Mouse (Mus musculus) retina, postnatal 7 days (tissue): ENCODE measurements around the gene Plcl1.

Experiments used
- DNase-seq: peaks from one replicate; pipeline ENCODE4 v3.0.0-alpha.2; 2012; ENCODE audit warnings: low read depth, low spot score

Gene Plcl1

DNA sequence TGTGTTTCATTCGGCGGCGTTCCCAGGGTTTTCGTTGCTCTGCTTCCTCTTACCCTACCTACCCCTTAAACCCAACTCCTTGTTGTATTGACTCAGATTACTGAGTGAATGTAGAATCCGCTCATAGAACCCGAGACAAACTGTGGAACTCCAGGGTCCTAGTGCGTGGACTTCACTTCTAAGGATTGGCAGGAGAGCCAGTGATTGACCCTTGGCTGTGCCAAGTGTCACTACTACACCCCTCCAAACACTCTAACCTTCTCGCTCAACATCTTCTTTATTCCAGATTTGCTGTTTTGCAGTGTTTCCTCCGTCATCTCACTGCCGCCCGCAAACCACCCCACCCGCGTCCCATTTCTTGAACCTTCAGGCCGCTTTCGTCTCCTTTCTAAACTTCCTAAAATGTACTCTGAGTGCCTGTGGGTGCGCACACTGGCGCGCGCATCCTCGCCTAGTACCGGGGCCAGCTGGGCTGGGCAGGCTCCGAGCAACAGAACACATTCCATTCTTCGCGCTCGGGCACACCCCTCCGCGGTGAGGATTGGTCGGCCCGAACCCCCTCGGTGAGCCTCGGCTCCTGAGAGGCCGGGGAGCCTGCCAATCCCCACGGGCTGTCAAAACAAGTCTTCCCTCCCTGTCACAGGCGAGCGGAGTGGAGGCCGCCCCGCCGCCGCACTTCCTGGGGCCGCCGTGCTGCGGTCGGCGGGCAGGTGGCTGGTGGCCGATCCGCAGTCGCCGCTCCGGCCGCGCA is at the start of gene Plcl1:
Gene Plcl1, plus strand, starts transcription at position 650 of the 751 bp plus-strand sequence.
- DNase-seq = peak; percentile 79

DNA sequence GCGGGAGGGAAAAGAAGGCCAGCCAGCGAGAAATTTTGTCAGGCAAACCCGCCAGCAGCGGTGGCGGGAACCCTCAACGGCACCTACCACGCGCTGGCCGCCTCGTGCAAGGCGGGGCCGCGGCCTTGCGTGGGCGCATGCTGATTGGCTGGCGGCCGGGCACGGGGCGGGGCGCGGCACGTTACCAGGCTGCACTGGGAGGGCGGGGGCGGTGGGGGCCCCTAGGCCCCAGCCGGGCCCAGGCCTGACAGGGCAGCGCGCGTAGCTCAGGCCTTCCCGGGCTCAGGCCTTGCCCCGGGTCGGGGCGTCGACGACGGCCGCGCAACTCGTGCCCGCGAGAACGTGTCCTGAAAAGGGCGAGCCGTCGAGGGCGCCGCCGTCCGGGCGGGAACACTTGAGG is 43.1 kb upstream of the Plcl1 start:
- no peak for DNase-seq

DNA sequence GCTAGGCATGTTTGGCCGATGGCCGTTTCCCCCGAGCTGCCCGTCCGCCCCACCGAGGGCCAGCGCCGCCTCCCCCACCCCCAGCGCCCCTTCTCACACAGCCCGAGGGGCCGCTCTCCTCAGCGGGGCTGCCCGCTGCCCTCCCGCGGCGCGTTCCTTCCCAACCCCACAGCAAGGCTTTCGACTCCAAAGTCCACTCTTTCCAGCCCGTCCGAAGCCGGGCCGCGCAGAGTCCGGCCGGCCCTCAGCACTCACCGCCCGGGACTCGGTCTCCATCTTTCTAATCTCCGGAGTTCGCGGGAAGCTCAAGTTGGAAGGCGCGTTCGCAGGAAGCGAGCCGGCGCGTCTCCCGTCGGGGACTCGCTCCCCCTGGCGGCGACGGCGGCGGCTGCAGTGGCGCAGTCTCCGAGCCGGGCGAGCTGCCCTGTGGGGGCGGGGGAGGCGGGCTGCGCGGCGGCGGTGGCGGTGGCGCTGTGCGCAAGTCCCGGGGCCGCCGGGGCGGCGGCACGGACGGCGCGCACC is 42.6 kb upstream of the Plcl1 start, which contains the start of gene Boll:
Gene Boll, minus strand, starts transcription at position 426 of the 522 bp plus-strand sequence.
- DNase-seq = peak; percentile 62

DNA sequence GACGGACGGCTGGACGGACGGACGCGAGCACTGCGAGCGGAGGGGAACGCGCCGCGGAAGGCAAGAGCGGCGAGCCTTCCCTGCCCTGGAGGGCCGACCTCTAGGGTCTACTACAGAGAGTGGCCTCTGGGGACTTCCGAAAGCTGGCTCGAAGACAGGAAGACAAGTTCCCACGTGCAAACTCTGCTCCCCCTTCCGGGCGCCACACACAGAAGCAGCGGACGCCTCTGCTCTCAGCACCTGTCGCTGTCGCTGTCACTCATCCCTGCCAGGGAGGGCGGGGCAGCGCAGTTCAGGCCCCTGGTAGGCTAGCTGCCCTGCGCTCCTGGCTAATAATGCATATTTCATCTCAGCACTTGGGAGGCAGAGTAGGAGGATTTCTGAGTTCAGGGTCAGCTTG is 42.1 kb upstream of the Plcl1 start:
- peak; percentile 16 for DNase-seq

DNA sequence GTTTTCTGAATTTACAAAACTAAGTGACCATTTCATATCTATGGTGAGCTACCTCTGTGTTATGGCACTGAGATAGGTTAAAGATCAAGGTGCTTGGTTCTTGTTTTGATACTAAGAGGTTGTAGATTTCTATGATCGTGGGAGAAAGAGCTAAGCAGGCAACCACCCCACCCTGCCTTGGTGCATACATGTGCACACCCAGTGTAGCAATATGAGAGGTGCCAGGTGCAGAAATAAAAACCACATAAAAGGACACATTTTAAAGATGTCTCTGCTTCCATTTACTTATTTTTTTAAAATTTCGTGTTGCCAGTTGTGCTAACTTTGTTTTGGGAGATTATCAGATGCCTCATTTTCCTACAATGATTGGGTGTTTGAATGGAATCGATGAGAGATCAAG is 33.1 kb upstream of the Plcl1 start:
- DNase-seq = no peak

DNA sequence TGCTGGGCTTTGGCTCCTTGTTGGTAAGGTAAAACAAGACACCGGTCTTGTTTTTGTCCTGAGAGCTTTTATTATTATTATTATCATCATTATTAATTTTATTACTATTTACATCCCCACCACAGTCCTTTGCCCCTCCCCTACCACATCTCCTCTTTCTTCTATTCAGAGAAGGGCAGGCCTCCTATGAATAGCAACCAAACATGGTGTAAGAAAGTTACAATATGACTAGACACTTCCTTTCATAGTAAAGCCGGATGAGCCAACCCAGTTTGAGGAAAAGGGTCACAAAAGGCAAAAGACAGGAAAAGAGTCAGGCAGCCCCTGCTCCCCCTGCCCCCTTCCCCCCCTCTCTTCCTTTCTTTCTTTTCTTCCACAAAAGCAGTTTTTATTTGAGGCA is 25.2 kb upstream of the Plcl1 start:
- no peak for DNase-seq

DNA sequence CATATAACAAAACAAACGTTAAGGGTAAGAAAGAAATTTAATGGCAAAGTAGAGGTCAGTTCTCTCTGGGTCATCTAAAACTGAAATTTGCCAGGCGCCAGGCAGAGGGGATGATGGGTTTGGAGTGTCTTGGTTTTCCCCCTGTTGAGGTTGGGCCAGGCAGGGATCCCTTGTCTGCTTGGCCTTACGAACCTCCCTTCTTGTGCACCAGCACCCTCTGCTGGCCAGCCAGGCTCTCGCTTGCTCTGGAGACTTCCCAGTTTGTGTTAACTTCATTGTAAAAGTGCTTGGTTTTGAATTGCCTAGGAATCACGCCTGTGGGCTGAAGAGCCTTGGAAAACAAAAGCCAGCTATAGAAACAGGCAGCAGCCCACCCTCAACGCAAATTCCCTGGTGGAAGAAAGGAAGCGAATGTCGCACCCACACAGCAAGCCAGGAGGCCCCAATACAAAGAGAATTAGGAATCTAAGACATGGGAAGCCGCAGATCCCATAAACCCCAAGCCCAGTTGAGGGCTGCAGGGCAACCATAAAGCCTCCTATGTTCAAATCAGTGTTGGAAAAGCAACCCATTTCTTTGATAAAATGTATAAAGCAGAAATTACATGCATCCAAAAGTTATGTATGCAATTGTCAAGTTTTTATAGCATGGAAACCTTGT is 22.5 kb upstream of the Plcl1 start:
- DNase-seq = peak; percentile 59

DNA sequence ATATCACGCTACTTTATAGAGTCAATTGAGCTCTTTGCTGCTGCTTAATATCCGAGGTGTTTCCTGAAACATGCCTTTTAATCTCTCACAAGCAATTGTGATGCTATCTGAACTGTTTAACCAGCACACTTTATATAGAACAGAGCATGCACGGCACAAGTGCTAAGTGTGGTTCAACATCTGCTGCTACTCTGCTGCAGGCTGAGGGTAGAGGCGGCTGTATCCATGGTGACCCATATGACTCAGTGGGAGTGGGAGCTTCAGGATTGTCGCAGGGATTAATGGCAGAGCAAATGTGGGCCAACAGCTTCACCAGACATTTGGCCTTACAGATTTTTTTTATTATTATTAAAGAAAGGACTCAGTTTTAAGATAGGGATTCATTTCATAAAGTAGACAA is 5.8 kb upstream of the Plcl1 start:
- peak; percentile 9 for DNase-seq

DNA sequence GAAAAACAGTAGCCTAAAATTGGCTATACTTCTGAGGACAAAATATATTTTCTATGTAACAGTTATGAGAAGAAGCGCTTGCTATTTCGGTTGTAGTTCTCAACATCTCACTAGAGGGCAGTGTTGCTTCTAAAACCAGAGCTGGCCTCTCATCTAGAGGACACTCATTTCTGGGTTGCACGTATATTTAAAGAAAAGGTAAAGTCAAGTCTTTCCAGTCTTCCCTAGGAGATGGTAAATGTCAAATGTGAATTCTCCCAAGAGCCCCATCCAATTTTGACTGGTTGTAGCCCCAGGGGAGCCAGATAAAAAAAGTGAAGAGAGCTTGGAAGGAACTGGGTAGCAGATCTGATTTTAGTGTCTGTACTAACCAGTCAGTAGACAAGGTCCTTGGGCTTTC is 1.3 kb upstream of the Plcl1 start:
- DNase-seq = peak; percentile 69

DNA sequence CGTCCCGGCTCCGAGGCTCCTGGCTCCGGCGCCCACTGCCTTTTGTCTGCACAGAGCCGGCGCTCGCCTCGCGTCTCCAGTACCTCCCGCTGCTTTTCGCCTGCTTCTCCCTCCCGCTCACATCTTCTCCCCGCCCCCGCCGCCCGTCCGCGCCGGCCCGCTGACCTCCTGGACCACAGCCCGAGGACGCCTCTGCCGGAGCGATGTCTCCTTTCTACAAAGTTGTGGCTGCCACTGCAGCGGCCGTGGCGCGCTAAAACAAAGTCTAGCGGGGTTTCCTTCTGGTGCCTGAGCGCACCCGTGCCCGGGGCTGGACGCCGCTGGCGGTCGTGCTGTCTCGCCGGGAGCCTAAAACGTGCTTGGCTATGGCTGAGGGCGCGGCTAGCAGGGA is 297 bp downstream of the Plcl1 start:
- DNase-seq = no peak

DNA sequence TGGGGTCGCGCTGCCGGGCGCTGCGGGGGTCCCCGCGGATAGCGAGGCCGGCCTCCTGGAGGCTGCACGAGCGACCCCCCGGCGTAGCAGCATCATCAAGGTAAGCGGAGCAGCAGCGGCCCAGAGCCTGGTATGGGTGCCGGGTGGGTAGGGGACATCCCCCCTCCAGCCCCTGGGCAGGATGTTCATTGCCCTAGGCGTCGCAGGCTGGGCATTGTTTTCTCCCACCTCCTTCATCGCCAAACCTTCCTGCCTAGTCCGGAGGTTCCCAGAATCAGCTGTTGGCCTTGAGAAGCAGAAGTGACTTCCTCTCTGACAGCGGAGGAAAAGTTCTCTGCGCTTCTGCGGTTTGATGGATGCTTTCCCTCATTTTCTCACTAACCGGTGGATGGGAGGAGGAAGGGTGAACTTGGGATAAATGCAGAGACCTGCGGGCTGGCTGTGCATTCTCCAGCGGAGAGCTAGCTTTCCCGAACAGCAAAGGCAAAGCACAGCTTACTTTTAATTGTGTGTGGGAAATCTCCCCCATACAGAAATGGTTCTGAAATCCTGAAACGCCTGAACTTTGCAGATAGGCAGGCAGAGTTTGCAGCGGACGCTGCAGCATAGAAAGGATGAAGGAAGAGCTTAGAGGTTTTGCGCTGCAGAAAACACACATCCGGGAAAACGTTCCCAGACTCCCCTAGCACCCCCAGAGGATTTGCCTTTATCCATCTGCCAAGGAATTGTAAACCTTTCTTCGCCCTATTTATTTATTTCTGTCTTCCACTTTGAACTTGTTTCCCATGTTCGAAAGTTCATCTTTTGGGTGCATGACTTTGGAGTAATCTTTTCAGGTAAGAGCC is 1.0 kb downstream of the Plcl1 start:
- peak; percentile 4 for DNase-seq

DNA sequence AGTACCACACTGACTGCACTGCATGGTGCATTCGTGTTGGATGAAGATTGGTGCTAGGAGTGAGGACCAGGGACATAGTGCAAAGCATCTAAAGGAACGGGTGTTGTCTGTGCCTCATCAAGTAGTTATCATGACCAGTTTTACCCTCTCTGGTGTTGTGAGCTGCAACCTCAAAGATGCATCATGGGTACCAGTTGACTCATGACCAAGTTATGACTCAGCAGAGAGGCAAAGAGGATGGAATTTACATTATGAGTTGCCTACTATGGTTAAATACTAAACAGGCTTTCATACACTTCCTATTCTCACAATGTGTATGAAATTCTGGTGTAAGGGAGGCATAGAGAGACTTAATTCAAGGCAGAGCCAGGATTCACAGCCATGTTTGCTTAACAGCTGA is 4.9 kb downstream of the Plcl1 start:
- DNase-seq = no peak

DNA sequence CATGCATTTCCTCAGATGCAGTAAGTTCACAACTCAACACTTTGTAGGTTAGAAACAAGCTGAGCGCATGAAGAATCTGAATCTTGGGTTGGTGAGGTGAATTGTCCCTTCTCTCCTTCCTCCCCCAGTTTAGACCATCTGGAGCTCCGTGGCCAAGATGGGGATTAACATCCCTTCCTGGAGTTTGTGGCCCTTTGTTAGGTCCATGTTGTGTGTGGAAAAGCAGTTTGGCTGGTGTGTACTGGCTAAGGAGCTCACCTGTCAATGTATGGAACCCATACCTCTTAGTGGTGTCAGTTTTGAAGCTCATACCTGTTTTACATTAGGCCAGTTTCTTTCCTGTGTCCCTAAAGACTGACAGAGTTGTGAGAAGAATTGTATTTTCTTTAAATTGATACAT is 5.4 kb downstream of the Plcl1 start:
- DNase-seq = no peak

DNA sequence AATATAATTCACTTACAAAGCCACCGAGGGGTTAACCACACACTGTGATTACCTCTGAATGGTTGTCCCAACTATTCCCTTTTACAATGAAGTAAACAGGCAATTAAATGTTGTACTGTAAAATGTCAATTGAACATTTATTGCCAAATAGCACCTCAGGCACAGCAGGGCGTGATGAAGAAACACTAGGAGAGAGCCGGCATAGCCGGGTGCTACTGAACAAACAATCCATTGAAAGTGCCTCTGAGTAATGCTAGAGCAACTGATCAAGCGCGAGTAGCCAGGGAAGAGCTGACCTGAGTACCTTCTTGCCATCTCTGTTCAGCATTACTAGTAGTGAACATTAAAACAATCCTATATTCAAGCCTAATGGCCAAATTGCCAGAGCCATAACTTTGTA is 6.8 kb downstream of the Plcl1 start:
- DNase-seq = no peak

DNA sequence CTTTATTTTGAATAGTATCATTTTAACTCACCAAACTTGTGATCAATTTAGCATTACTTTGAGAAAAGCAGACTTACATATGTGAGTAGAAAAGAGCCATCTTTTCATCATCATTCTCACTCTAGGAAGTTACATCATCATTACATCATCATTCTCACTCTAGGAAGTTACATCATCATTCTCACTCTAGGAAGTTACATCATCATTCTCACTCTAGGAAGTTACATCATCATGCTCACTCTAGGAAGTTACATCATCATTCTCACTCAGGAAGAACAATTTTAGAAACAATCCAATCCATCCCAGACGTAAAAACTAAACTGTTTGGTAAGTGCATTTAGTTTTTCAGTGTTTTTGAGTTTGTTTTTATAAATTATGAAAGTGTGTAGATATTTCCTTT is 7.8 kb downstream of the Plcl1 start:
- no peak for DNase-seq

DNA sequence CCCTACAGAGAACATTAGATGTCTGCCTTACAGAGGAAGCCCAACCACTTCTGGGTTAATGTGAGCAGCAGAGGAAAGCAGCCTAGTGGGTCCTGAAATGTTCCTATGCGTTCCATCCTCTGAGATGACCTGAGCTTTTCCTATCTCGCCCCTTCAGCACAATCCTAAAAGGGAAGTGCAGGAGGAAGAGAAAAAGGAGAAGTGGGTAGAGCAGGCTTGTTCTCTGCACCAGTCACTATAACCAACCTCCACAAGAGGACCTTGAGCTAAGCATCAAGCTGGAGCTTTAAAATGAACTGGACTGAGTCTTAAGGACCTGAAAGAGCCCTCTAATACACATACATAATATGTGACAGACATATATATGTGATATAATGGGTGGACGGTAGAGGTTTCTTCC is 13.2 kb downstream of the Plcl1 start:
- DNase-seq = no peak

DNA sequence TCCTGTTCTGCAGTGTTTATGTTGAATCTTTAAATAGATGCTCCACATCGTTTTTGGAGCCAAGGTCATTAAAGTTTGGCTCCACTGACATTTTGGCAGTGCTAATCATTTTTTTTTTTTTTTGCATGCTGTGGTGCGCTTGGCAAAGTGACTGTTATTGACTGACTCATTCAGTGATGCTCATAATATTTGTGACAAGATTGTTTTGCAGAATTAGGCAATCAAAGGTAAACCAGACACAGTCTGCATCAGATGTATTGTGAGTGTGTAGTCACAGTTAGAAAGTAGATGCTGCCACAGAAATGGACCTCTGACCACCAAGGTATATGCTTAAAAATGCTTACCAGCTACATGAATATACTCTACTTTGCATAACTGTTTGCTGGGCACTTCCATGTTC is 21.9 kb downstream of the Plcl1 start:
- no peak for DNase-seq

DNA sequence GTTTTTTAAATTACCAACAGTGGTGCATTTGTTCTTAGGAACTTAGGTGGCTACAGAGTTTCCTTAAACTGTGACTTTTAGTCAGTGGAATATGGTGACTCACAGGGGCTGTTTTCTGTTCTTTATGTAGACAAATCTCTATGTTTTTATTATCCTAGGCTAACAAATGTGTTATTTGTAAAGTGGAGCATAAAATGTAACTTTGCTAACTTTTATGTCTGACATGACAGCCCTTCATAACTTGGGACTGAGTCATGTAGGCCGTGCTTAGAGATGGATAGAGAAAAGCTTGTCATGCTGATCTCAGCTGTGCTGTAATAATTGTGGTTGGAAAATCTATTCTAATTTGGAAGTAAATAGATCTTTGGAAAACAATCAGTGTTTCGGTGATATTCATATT is 23.3 kb downstream of the Plcl1 start:
- DNase-seq = no peak

DNA sequence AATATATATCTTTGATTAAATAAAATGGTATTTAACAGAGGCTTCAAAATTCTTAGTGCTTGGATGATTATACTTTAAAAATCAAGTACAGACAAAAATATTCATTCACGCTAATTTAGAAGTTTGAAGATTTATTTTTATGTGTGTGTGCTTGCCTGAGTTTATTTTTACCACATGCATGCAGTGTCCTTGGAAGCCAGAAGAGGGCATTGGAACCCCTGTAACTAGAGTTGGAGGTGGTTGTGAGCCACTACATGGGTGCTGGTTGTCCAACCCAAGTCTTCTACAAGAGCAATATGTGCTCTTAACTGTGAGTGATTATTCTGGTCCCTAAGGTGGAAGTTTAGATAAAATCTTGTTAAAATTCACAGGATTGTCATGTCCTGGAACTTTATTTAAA is 24.0 kb downstream of the Plcl1 start:
- no peak for DNase-seq

DNA sequence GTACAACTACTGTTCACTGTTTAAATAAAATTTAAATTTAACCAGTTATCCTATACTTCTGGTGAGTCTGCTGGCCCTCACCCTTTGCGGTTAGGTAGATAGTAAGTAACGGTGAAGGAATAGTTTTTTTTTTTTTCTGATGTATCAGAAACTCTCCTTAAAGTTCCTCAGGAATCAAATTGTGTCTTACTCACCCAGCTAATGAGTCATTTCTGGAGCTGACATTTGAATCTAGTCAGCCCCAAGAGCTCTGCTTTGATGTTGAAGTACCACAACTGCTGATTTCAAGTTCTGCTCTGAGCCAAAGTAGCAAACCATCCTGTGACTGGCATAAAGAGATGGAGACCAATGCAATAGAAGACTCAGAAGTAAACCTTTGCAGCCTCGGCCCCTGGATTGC is 24.9 kb downstream of the Plcl1 start:
- no peak for DNase-seq

DNA sequence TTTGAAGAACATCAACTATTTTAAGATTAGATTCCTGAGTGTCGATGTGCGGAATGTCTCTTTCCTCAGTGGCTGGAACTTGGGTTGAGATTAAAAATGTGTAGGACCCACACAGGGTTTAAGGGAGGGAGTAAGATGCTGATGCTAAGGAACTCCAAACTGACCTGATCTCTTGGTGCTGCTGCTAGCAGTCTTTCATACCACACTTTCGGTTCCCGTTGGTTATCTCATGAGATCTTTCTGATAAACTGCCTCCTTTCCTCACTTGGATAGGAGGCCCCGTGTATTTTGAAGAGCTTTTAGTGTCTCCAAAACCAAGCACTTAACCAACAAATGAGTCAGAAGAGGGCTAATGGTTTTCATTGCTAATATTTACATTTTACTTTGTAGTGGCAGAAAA is 30.9 kb downstream of the Plcl1 start:
- DNase-seq = no peak

DNA sequence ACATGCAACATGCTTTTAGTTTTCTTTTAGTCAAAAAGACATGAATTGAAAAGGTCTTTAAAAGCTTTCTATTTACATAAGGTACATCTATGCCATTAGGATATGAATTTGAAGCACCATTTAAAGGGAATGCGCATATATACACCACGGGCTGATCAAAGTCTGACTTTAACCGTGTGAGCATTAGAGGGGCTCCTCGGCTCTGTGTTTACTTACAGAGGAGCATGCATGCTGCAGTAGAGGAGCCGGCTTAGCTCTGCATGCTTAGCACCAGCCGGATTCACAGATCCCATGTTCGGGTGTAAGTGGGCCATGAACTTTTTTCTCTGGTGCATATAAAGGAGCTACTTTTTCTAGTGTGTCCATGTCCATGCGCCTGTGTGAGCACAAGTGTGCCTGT is 31.4 kb downstream of the Plcl1 start:
- no peak for DNase-seq
